Mouse (Mus musculus) forebrain, embryonic 11.5 days (tissue): ENCODE measurements around the gene Cobl. TPM values are rescaled to one million over a fixed set of nuclear protein-coding genes. Genes with fewer than 3 reads are reported as not detected.
A peak's percentile ranks its signal among the peaks of the same experiment; 100 is the strongest.

Source experiments
- ATAC-seq: fragments of 200-750 bp; cut with Nextera tagmentation; replicated peaks from 2 replicates; pipeline ENCODE4 v1.8.0; 2017; ENCODE audit warnings: moderate TSS enrichment; ENCODE audit not compliant: low FRiP score
- DNase-seq: peaks from one replicate; pipeline ENCODE4 v3.0.0-alpha.2; 2017; ENCODE audit warnings: low spot score
- H3K27ac ChIP-seq: fragments of 300-500 bp; sonication (generic); 2 replicates; pipeline ENCODE4 v1.5.1; 2014; ENCODE audit warnings: low read depth, low read length
- H3K27me3 ChIP-seq: fragments of 300-500 bp; sonication (generic); 2 replicates; pipeline ENCODE4 v1.6.1; 2014; ENCODE audit warnings: mild to moderate bottlenecking, low read length, mixed read lengths; ENCODE audit not compliant: control insufficient read depth, insufficient read depth
- H3K36me3 ChIP-seq: fragments of 300-500 bp; sonication (generic); 2 replicates; pipeline ENCODE4 v1.6.1; 2014; ENCODE audit warnings: mild to moderate bottlenecking, low read length, moderate library complexity, mixed read lengths; ENCODE audit not compliant: control insufficient read depth, insufficient read depth
- H3K4me1 ChIP-seq: fragments of 300-500 bp; sonication (generic); replicated peaks from 2 replicates; pipeline ENCODE4 v1.6.1; 2014; ENCODE audit warnings: low read length, mixed read lengths; ENCODE audit not compliant: control insufficient read depth, insufficient read depth
- H3K4me2 ChIP-seq: fragments of 300-500 bp; sonication (generic); 2 replicates; pipeline ENCODE4 v1.6.1; 2014; ENCODE audit warnings: low read depth, mild to moderate bottlenecking, low read length, moderate library complexity, mixed read lengths; ENCODE audit not compliant: severe bottlenecking
- H3K4me3 ChIP-seq: fragments of 300-500 bp; sonication (generic); 2 replicates; pipeline ENCODE4 v1.5.1; 2014; ENCODE audit warnings: low read depth, low read length
- H3K9ac ChIP-seq: fragments of 300-500 bp; sonication (generic); 2 replicates; pipeline ENCODE4 v1.6.1; 2014; ENCODE audit warnings: low read length
- H3K9me3 ChIP-seq: fragments of 300-500 bp; sonication (generic); 2 replicates; pipeline ENCODE4 v1.6.1; 2016; ENCODE audit warnings: low read length, mixed read lengths; ENCODE audit not compliant: control insufficient read depth
- WGBS: fragments of 180-500 bp; shearing (Covaris S2); extraction: QIAGEN DNeasy Blood & Tissue Kit; methylation state at CpG from one replicate; pipeline ENCODE4 v1.1.7; 2014; 5-methylcytosine and 5-hydroxymethylcytosine counted together
- polyA plus RNA-seq: library from polyadenylated mRNA; unstranded; fragments of >200 nt; fragmentation: Nextera tagmentation; extraction: Ambion mirVana; gene quantifications from 2 replicates; pipeline ENCODE4 v1.2.1, GENCODE M21; 2014

The Cobl gene
- polyA plus RNA-seq, 1 experiment from 2014 or later = 3.0 TPM

DNA sequence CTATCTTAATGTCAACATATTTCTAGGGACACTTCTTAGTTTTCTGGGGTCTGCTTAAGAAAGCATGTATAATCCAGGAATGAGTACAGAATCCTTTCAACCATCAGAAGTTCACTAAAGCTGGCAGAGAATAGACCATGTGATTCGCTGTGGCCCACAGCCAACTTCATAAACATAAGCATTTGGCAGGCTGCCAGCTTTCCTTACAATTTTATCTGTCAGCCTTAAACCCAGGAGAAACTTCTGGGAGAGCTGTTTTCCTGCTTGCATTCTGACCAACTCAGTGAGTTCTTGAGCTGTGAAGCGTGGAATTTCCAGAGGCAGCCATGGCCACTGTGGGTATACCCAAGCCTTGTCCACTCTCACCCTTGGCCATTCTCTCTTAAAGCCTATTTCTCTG lies 132.8 kb downstream of the Cobl start:
- Histone ChIP-seq H3K27ac (no peak overlapping the region), H3K4me3 (no peak overlapping the region), H3K4me1 (no peaks in the 10 kb centered on the region), H3K9ac (no peak overlapping the region), H3K9me3 (no peaks in the 10 kb centered on the region), H3K36me3 (no peaks in the 10 kb centered on the region), H3K4me2 (no peak overlapping the region), H3K27me3 (no peaks in the 10 kb centered on the region)
- 85% methylated on average over 2 of the region's 2 CpGs for WGBS
- DNase-seq (no peak), ATAC-seq (no peak)

DNA sequence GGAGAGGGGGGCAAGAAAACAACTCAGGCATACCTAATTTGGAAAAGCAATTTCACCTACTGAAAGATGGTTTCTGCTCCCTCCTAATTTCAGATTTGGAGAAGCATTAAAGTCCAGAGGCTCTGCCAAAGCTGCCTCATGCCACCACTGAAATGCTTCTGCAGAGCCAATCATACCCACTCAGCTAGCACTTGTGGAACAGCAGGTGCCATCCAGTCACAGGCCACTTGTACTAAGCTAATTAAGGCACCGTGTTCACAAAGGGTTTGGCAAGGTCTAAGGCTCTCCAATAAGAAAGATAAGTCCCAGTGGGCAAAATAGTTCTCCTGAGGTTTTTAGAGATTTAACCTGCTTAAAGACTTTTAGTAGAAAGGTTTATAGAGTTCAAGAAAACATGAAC lies 143.3 kb downstream of the Cobl start:
- WGBS = 33% methylated on average over 1 of the region's 1 CpGs
- Histone ChIP-seq H3K27ac (no peak overlapping the region), H3K9ac (no peak overlapping the region), H3K9me3 (no peaks in the 10 kb centered on the region), H3K27me3 (no peaks in the 10 kb centered on the region), H3K4me3 (no peak overlapping the region), H3K4me1 (no peaks in the 10 kb centered on the region), H3K36me3 (no peaks in the 10 kb centered on the region), H3K4me2 (no peak overlapping the region)
- DNase-seq = no peak
- ATAC-seq = no peak

DNA sequence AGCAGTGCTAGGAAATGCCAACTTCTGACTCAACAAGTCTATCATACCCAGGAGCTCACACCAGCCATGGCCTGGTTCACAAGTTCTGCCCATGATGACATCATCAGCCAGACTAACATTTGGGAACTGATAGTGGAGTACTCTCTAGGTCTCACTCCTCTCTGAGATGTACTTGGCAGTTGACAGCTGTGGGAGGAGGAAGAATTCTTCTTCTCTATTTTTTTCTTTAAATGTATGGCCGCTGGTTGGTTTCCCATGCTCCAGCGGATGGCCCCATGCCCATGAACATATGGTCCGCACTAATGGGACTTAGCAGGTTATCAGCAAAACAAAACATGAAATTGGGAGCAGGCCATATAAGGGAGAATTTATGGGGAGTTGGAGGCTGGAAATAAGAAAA lies 145.4 kb downstream of the Cobl start:
- Histone ChIP-seq H3K9ac (no peak overlapping the region), H3K36me3 (no peaks in the 10 kb centered on the region), H3K27ac (no peak overlapping the region), H3K4me3 (no peak overlapping the region), H3K27me3 (no peaks in the 10 kb centered on the region), H3K4me2 (no peak overlapping the region), H3K9me3 (no peaks in the 10 kb centered on the region), H3K4me1 (no peaks in the 10 kb centered on the region)
- DNase-seq = no peak
- no peak for ATAC-seq
- 93% methylated on average over 3 of the region's 3 CpGs for WGBS

DNA sequence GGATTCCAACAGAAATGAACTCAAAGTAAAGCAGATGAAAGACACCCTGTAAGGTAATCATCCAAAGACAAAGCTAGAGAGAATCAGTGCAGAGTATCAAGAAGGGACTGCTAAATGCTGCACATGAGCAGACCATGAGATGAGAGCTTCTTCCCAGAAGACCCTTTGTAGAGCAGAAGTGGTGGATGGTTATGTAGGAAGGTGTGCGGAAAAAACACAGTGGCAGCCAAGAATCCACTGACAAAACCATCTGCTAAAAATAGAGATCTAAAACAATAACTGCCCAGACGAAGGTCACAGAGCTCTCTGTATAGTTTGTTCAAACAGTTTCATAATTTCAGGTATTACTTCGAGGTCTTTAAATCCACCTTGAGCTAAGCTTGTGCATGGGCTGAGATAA lies 149.1 kb downstream of the Cobl start:
- 88% methylated on average over 3 of the region's 3 CpGs for WGBS
- Histone ChIP-seq H3K4me2 (no peak overlapping the region), H3K4me1 (no peaks in the 10 kb centered on the region), H3K4me3 (no peak overlapping the region), H3K27ac (no peak overlapping the region), H3K9ac (no peak overlapping the region), H3K27me3 (no peaks in the 10 kb centered on the region), H3K9me3 (no peaks in the 10 kb centered on the region), H3K36me3 (no peaks in the 10 kb centered on the region)
- DNase-seq (no peak), ATAC-seq (no peak)

DNA sequence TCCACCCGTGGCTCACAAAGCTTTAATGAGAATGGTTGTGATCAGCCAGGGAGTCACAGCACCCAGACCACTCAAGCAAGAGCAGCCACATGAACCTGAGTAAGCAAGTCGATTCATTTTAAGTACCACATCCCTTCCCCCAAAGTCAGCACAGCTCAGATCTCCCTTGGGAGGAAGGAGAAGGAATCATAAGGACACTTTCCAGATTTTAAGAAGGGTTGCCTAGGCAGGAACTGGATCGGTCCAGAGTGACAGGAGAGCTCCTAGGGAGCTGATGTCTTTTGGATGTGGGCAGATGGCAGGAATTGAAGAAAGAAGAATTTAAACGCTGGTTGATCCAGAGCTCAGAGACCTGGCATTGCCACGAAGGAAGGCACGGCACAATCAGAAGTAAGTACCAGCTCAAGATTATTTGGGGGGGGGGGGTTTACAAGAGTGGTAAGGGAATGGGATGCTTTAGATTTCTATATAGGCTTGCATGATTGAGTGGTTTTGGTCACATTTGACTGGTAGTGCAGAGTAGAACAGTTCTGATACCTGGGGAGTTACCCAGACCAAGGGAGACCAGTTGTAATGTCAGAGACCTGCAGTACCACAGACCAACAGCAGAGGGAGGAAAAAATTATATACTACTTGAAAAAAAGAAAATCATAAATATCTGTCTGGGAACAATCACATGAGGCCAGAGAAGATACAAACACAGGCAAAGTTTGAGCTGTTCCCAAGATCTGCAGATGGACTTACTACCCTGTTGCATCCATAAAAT lies 150.3 kb downstream of the Cobl start:
- Histone ChIP-seq H3K9ac (no peak overlapping the region), H3K9me3 (no peaks in the 10 kb centered on the region), H3K4me3 (no peak overlapping the region), H3K36me3 (no peaks in the 10 kb centered on the region), H3K27me3 (no peaks in the 10 kb centered on the region), H3K27ac (no peak overlapping the region), H3K4me2 (no peak overlapping the region), H3K4me1 (no peaks in the 10 kb centered on the region; the same call in 1 of the 2 replicates)
- ATAC-seq (0 out of 2 replicates have a peak, but pooled peaks have one; percentile 39), DNase-seq (no peak)
- 88% methylated on average over 6 of the region's 6 CpGs for WGBS

DNA sequence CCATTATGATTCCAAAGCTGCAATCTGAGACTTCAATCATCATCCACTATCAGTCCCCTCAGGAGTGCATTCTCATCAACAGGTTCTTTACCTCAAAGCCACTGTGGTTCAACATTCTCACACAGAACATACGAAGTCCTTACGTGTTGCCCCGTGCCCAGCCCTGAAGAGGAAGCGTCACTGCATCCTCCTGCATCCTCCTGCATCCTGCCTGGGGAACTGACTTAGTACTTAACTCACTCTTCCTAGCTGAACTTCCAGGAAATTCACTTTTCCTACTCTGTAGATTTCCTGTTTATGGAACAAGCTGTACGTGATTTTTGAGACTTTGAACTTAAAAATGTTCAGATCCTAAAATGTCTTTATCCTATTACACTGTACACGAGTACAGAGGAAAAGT lies 153.3 kb downstream of the Cobl start:
- no peaks in the 10 kb centered on the region for H3K9me3 ChIP-seq
- H3K4me2 ChIP-seq = no peak overlapping the region
- no peaks in the 10 kb centered on the region; the same call in 1 of the 2 replicates for H3K4me1 ChIP-seq
- WGBS = 89% methylated on average over 6 of the region's 6 CpGs
- no peak for ATAC-seq
- no peak overlapping the region for H3K27ac ChIP-seq
- H3K9ac ChIP-seq = no peak overlapping the region
- no peaks in the 10 kb centered on the region for H3K27me3 ChIP-seq
- H3K4me3 ChIP-seq = no peak overlapping the region
- no peaks in the 10 kb centered on the region for H3K36me3 ChIP-seq
- no peak for DNase-seq

DNA sequence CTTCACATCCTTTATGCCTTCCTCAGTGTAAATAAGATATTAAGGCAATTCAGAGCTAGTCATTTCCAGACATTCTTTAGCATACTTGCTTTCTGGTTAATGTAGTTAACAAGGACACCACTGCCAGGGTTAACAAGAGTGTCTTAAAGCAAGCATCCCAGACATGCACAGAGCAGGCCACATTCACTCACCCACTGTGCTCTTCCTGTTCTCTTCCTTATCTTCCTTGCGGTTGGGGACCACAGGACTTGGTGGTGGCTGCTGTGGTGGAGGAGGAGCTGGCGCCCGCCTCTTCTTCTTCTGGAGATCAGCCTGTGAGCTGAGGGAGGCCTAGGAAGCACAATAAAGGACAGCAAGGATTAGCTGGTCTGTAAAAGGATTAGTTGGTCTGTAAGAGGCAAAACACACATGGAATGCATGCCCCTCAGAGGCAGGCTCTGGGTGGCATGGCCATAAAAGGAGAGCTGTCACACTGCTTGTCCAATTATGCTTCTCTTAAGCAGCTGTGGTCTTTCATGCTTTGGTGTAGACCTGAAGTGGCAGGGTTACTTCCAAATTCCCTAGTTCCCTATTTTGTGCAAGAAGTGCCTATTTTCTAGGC lies 155.2 kb downstream of the Cobl start:
- H3K27me3 ChIP-seq = no peaks in the 10 kb centered on the region
- H3K4me2 ChIP-seq = no peak overlapping the region

DNA sequence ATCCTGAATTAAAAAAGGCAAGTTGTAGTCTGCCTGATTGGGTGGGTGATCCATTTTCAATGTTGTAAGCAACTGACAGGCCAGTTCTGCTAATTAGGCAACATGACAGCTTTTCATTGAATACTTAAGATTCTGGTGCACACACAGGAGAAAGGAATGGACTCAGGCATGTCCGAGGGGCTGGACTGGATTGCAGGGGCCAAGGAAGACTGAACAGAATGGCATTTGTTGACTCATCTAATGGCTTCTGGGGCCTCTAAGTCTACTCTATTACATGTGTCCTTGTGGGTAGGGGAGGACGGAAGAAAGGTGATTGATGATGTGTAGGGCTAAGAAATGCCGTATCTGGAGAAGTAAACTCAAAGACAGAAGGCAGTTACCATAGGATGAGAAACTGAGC lies 159.9 kb downstream of the Cobl start:
- Histone ChIP-seq H3K4me2 (no peak overlapping the region), H3K4me1 (no peaks in the 10 kb centered on the region; the same call in 1 of the 2 replicates), H3K27me3 (no peaks in the 10 kb centered on the region), H3K4me3 (no peak overlapping the region), H3K9me3 (no peaks in the 10 kb centered on the region), H3K9ac (no peak overlapping the region), H3K36me3 (no peaks in the 10 kb centered on the region), H3K27ac (no peak overlapping the region)
- 77% methylated on average over 3 of the region's 3 CpGs for WGBS
- ATAC-seq (no peak), DNase-seq (no peak)

More for the DNA sequence above, 155.2 kb downstream of the Cobl start:
- Histone ChIP-seq H3K4me1 (no peaks in the 10 kb centered on the region; the same call in 1 of the 2 replicates), H3K4me3 (no peak overlapping the region), H3K27ac (no peak overlapping the region), H3K9me3 (no peaks in the 10 kb centered on the region), H3K9ac (no peak overlapping the region), H3K36me3 (no peaks in the 10 kb centered on the region)
- WGBS = 14% methylated on average over 3 of the region's 3 CpGs
- ATAC-seq (0 out of 2 replicates have a peak, but pooled peaks have one; percentile 30), DNase-seq (peak; percentile 50)
